Mouse (Mus musculus) stomach, embryonic 16.5 days (tissue): Measurements from ENCODE around the gene Mylk. TPM values are rescaled to one million over a fixed set of nuclear protein-coding genes. Genes with fewer than 3 reads are reported as not detected.

Experiments used
- ATAC-seq: fragments of 200-750 bp; cut with Nextera tagmentation; 2 replicates; pipeline ENCODE4 v1.8.0; 2017; ENCODE audit warnings: moderate number of reproducible peaks, moderate TSS enrichment; ENCODE audit not compliant: insufficient read depth, low FRiP score
- H3K27ac ChIP-seq: fragments of 300-500 bp; sonication (generic); 2 replicates; pipeline ENCODE4 v1.5.1; 2014; ENCODE audit warnings: low read length
- H3K27me3 ChIP-seq: fragments of 300-500 bp; sonication (generic); 2 replicates; pipeline ENCODE4 v1.6.1; 2014; ENCODE audit warnings: low read length, control low read depth, mixed read lengths; ENCODE audit not compliant: control insufficient read depth, insufficient read depth
- H3K36me3 ChIP-seq: fragments of 300-500 bp; sonication (generic); 2 replicates; pipeline ENCODE4 v1.6.1; 2014; ENCODE audit warnings: low read length; ENCODE audit not compliant: control insufficient read depth, insufficient read depth
- H3K4me1 ChIP-seq: fragments of 300-500 bp; sonication (generic); 2 replicates; pipeline ENCODE4 v1.6.1; 2014; ENCODE audit warnings: low read length, control low read depth, mixed read lengths; ENCODE audit not compliant: control insufficient read depth, insufficient read depth
- H3K4me2 ChIP-seq: fragments of 300-500 bp; sonication (generic); 2 replicates; pipeline ENCODE4 v1.6.1; 2014; ENCODE audit warnings: low read depth, low read length, mixed read lengths
- H3K4me3 ChIP-seq: fragments of 300-500 bp; sonication (generic); replicated peaks from 2 replicates; pipeline ENCODE4 v1.5.1; 2014; ENCODE audit warnings: mild to moderate bottlenecking, low read length
- H3K9ac ChIP-seq: fragments of 300-500 bp; sonication (generic); 2 replicates; pipeline ENCODE4 v1.6.1; 2014; ENCODE audit warnings: low read length
- H3K9me3 ChIP-seq: fragments of 300-500 bp; sonication (generic); replicated peaks from 2 replicates; pipeline ENCODE4 v1.6.1; 2016; ENCODE audit warnings: low read length, control low read depth; ENCODE audit not compliant: control insufficient read depth
- WGBS: fragments of 180-500 bp; shearing (Covaris S2); extraction: QIAGEN DNeasy Blood & Tissue Kit; methylation state at CpG from one replicate; pipeline ENCODE4 v1.1.7; 2014; 5-methylcytosine and 5-hydroxymethylcytosine counted together
- polyA plus RNA-seq: library from polyadenylated mRNA; unstranded; fragments of >200 nt; fragmentation: Nextera tagmentation; extraction: Ambion mirVana; gene quantifications from 2 replicates; pipeline ENCODE4 v1.2.1, GENCODE M21; 2015

The Mylk gene
- polyA plus RNA-seq, 1 experiment from 2014 or later: 371 TPM

GRCm38 (mm10) chr16:35007361-35007760 is 262.4 kb downstream of the Mylk start:
- Histone ChIP-seq H3K4me3 (no peak overlapping the region), H3K4me1 (no peaks in the 10 kb centered on the region), H3K27ac (no peak overlapping the region), H3K9me3 (no peaks in the 10 kb centered on the region), H3K9ac (no peak overlapping the region), H3K27me3 (no peaks in the 10 kb centered on the region), H3K36me3 (no peaks in the 10 kb centered on the region), H3K4me2 (no peak overlapping the region)
- no peak for ATAC-seq
- 34% methylated on average over 1 of the region's 1 CpGs for WGBS

- Histone ChIP-seq H3K27me3 (no peaks in the 10 kb centered on the region), H3K4me1 (no peaks in the 10 kb centered on the region)
- no peak for ATAC-seq
Observed at GRCm38 (mm10) chr16:35008447-35008846, 263.4 kb downstream of the Mylk start.

DNA sequence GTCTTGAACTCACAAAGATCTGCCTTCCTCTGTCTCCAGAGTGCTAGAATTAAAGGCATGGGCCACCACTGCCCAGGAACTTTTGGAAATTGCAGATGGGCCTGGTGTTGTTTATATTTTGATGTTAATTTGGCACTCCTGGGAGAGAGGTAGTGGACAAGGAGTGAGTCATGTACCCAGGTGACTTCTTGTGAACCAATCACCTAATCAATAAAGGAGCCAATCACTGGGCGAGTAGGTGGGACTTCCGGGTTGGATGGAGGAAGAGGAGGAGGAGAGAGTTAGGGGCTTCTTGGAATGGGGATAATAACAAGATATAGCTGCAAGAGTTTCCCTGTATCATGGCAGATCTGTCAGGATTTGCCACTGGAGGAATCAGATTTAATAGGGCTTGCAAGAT is 268.5 kb downstream of the Mylk start:
- H3K27me3 ChIP-seq: no peaks in the 10 kb centered on the region
- no peak overlapping the region for H3K27ac ChIP-seq
- ATAC-seq: no peak

More at GRCm38 (mm10) chr16:35008447-35008846, 263.4 kb downstream of the Mylk start:
- H3K36me3 ChIP-seq: no peaks in the 10 kb centered on the region
- no peak overlapping the region for H3K27ac ChIP-seq
- H3K9ac ChIP-seq: no peak overlapping the region
- no peaks in the 10 kb centered on the region for H3K9me3 ChIP-seq
- no peak overlapping the region for H3K4me3 ChIP-seq
- no peak overlapping the region for H3K4me2 ChIP-seq

DNA sequence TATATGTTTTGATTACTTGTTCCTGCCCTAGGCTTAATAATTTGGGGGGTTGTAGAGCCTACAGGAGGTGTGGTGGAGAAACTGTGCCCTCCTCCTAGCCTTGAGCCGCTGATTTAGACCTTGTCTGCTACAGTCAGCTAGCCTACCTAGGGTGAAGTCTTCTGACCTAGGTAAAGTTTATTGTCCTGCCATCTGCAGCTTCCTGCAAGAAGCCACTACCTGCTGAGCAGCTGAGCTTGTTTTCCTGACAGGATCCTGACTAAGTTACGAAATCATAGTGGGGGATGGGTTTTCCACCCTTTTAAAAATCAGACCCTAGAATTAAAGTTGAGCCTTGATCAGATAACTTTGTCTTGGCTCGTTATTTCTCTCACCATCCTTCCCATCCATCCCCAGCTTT is 271.5 kb downstream of the Mylk start:
- Histone ChIP-seq H3K4me2 (no peak overlapping the region), H3K27me3 (no peaks in the 10 kb centered on the region), H3K27ac (no peak overlapping the region), H3K4me3 (no peak overlapping the region), H3K9ac (no peak overlapping the region), H3K36me3 (no peaks in the 10 kb centered on the region), H3K9me3 (no peaks in the 10 kb centered on the region; the same call in 1 of the 2 replicates), H3K4me1 (no peaks in the 10 kb centered on the region)
- 74% methylated on average over 3 of the region's 3 CpGs for WGBS
- no peak for ATAC-seq

More for the DNA sequence above, 268.5 kb downstream of the Mylk start:
- WGBS: 80% methylated on average over 2 of the region's 2 CpGs
- H3K4me1 ChIP-seq: no peaks in the 10 kb centered on the region
- no peaks in the 10 kb centered on the region; the same call in 1 of the 2 replicates for H3K9me3 ChIP-seq
- no peak overlapping the region for H3K4me3 ChIP-seq
- H3K36me3 ChIP-seq: no peaks in the 10 kb centered on the region
- H3K4me2 ChIP-seq: no peak overlapping the region
- H3K9ac ChIP-seq: no peak overlapping the region

- ATAC-seq: no peak
- Histone ChIP-seq H3K9ac (no peak overlapping the region), H3K4me1 (no peaks in the 10 kb centered on the region), H3K27ac (no peak overlapping the region), H3K4me3 (no peak overlapping the region), H3K36me3 (no peaks in the 10 kb centered on the region), H3K27me3 (no peaks in the 10 kb centered on the region), H3K9me3 (peaks cover 3% of the 10 kb centered on the region; the same call in 1 of the 2 replicates), H3K4me2 (no peak overlapping the region)
- WGBS: 76% methylated on average over 1 of the region's 1 CpGs
Observed at GRCm38 (mm10) chr16:35018470-35018974, 273.5 kb downstream of the Mylk start.

DNA sequence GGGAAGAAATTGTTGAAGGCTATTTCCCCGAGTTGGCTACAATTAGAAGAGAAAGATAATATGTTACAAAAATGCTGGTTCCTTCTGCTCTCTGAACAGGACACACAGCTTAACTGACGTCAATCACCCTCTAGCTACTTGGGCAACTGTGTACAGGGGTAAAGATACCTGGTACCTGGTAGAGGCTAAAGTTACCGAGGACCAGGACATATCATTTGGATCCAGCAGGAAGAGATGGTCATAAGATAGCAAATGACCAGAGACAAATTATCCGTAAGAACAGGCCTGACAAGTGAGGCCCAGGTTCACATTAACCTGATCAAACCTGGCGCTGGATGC is 276.9 kb downstream of the Mylk start:
- no peak for ATAC-seq
- H3K36me3 ChIP-seq: no peaks in the 10 kb centered on the region
- no peaks in the 10 kb centered on the region for H3K27me3 ChIP-seq
- H3K4me2 ChIP-seq: peak overlapping the region; percentile 63
- 0 out of 2 replicates have a peak, but pooled peaks cover 3% of the 10 kb centered on the region for H3K9me3 ChIP-seq
- 46% methylated on average over 5 of the region's 5 CpGs for WGBS
- H3K9ac ChIP-seq: peak overlapping the region; percentile 37
- H3K27ac ChIP-seq: 0 out of 2 replicates have a peak overlapping the region, but pooled peaks have one; percentile 78
- H3K4me1 ChIP-seq: no peaks in the 10 kb centered on the region
- peak overlapping the region; percentile 95 for H3K4me3 ChIP-seq

DNA sequence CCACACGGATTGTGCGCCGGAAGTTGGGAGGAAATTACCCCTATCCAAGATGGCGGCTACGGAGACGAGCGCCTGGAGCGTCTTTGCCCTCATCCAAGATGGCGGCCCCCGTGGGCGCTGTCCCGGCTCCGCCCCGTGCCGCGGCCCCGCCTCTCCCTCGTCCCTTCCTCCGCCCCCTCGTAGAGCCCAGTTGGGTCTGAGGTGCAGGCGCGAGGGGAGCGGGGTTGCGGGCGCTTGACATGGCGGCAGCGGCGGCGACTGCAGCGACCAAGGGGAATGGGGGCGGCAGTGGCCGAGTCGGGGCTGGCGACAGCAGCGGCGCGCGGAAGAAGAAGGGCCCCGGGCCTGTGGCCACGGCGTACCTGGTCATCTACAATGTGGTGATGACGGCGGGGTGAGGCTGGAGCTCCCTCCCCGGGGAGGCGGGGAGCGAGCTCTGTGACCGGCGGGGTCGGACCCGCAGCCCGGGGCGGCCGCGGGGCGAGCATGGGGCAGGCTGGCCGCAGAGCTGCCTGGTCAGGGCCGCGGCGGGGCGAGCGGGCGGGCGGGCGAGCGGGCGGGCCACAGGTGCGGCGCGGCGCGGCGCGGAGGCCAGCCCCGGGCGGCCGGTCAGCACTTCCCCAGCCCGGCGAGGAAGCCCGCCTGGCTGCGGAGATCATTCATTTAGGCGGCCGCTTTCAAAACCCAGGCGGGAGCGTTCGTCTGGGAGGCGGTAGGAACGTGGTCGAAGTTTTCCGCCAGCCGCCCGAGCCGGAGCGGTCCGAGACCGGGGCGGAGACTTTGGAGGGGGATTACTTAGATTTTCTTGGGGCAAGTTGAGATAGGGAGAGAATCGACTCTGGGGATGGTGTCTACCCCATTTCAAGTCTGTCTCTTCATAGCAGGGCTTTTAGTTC is 277.5 kb downstream of the Mylk start, which contains the start of gene Hacd2:
Gene Hacd2 (plus strand): TSS at position 187 of the 896 bp plus-strand sequence.
- peak within 1 kb of the TSS; percentile 63 for H3K4me2 ChIP-seq
- peak; percentile 99 for ATAC-seq
- no peaks in the 10 kb centered on the region for H3K27me3 ChIP-seq
- under 1% methylated on average over 73 of the region's 97 CpGs for WGBS
- no peaks in the 10 kb centered on the region for H3K36me3 ChIP-seq
- H3K4me3 ChIP-seq: peak within 1 kb of the TSS; percentile 95
- no peaks in the 10 kb centered on the region for H3K4me1 ChIP-seq
- H3K9ac ChIP-seq: peak within 1 kb of the TSS; percentile 89
- H3K27ac ChIP-seq: peak within 1 kb of the TSS; percentile 78
- 0 out of 2 replicates have a peak, but pooled peaks cover 3% of the 10 kb centered on the region for H3K9me3 ChIP-seq

DNA sequence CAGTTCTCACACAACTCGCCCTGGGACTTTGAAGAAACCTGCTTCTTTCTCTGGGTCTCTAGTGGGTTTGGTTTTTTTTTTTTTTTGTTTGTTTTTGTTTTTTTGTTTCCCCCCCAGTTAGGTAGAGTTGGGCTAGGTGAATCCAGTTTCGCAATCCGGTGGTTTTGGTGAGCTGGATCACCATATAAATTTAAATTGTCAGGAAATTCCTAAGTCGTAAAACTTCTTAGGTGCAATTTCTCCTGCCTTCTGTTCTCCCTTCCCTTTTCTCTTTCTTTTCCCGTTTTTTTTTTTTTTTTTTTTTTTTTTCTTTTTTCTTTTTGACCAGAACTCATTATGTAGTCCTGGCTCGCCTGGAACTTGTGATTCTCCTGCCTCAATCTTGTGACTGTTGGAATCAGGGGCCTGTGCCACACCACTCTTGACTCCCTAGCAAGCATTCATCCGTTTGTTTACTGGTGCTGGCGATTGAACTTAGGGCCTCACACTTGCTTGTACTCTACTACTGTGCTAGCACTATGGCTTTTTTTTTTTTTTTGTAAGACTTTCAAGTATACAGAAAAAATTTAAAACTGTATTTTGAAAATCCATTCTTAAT is 278.2 kb downstream of the Mylk start:
- Histone ChIP-seq H3K27me3 (no peaks in the 10 kb centered on the region), H3K9me3 (0 out of 2 replicates have a peak, but pooled peaks cover 3% of the 10 kb centered on the region), H3K36me3 (no peaks in the 10 kb centered on the region), H3K27ac (peak overlapping the region; percentile 78), H3K4me1 (no peaks in the 10 kb centered on the region), H3K4me3 (peak overlapping the region; percentile 95), H3K9ac (peak overlapping the region; percentile 89), H3K4me2 (peak overlapping the region; percentile 63)
- WGBS: 9% methylated on average over 8 of the region's 8 CpGs
- ATAC-seq: no peak

DNA sequence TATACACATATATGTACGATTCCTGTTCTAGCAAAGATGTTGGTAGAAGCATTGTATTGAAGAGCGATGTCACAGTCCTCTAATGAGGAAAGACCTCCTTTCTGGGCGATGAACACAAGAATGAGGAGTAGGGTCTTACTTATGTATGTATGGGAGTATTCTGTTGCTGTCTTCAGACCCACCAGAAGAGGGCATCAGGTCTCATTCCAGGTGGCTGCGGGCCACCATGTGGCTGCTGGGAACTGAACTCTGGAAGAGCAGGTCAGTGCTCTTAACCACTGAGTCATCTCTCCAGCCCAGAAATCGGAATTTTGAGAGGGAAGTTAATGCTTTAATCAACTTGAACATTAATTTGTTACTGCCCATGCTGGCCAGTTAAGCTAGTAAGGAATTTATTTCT is 279.3 kb downstream of the Mylk start:
- no peak overlapping the region for H3K4me3 ChIP-seq
- 89% methylated on average over 5 of the region's 5 CpGs for WGBS
- no peaks in the 10 kb centered on the region for H3K27me3 ChIP-seq
- no peak for ATAC-seq
- no peak overlapping the region for H3K27ac ChIP-seq
- no peak overlapping the region for H3K9ac ChIP-seq
- 0 out of 2 replicates have a peak, but pooled peaks cover 2% of the 10 kb centered on the region for H3K36me3 ChIP-seq
- no peaks in the 10 kb centered on the region for H3K4me1 ChIP-seq
- H3K4me2 ChIP-seq: no peak overlapping the region
- H3K9me3 ChIP-seq: 0 out of 2 replicates have a peak, but pooled peaks cover 3% of the 10 kb centered on the region
